Mouse (Mus musculus) thymus, adult 2 months (tissue): ENCODE measurements around the gene Ndufb4. TPM values are rescaled to one million over a fixed set of nuclear protein-coding genes. Genes with fewer than 3 reads are reported as not detected.
A peak's percentile ranks its signal among the peaks of the same experiment; 100 is the strongest.
"Not testable (repeated sequence)": the region's sequence is repeated elsewhere in the genome, so short reads cannot be mapped to it uniquely, and the experiment has no call there.

Experiments used
- DNase-seq: peaks from one replicate; pipeline ENCODE4 v3.0.0; 2021
- H3K27ac ChIP-seq: fragments of 200-500 bp; 2 replicates; pipeline ENCODE4 v1.5.1; 2012; ENCODE audit warnings: low read length, control low read depth; ENCODE audit not compliant: control insufficient read depth, insufficient read depth
- H3K27me3 ChIP-seq: fragments of 200-500 bp; 2 replicates; pipeline ENCODE4 v1.6.1; 2012; ENCODE audit warnings: mild to moderate bottlenecking, low read length, moderate library complexity, mixed read lengths; ENCODE audit not compliant: control insufficient read depth, insufficient read depth
- H3K36me3 ChIP-seq: fragments of 200-500 bp; 2 replicates; pipeline ENCODE4 v1.6.1; 2012; ENCODE audit warnings: mild to moderate bottlenecking, low read length, moderate library complexity; ENCODE audit not compliant: control insufficient read depth, insufficient read depth
- H3K4me1 ChIP-seq: fragments of 200-500 bp; replicated peaks from 2 replicates; pipeline ENCODE4 v1.6.1; 2012; ENCODE audit warnings: low read length; ENCODE audit not compliant: control insufficient read depth, insufficient read depth
- H3K4me3 ChIP-seq: fragments of 200-500 bp; 2 replicates; pipeline ENCODE4 v1.5.1; 2012; ENCODE audit warnings: mild to moderate bottlenecking, low read length, control low read depth, moderate library complexity; ENCODE audit not compliant: control insufficient read depth, insufficient read depth
- CTCF ChIP-seq: fragments of 200-500 bp; IDR thresholded peaks from 2 replicates; pipeline ENCODE4 v1.5.1; 2012; ENCODE audit warnings: mild to moderate bottlenecking, control low read depth, low read length, moderate library complexity, borderline replicate concordance; ENCODE audit not compliant: control insufficient read depth, poor library complexity, insufficient read depth; ENCODE audit errors: extremely low read depth
- POLR2A ChIP-seq: fragments of 200-500 bp; IDR thresholded peaks from 2 replicates; pipeline ENCODE4 v1.6.1; 2012; ENCODE audit warnings: mild to moderate bottlenecking, low read length, control low read depth, moderate library complexity; ENCODE audit not compliant: control insufficient read depth, poor library complexity, insufficient read depth; ENCODE audit errors: extremely low read depth
- WGBS: fragments of 180-500 bp; shearing (Covaris S2); methylation state at CpG from one replicate; pipeline ENCODE4 v1.1.7; 2018; 5-methylcytosine and 5-hydroxymethylcytosine counted together
- polyA plus RNA-seq: library from polyadenylated mRNA; depleted of rRNA; stranded (reverse); fragments of >200 nt; gene quantifications from 2 replicates; pipeline ENCODE4 v1.2.3, GENCODE M21; 2012; rRNA removed

Ndufb4 gene
- 58.1 and 80.2 TPM in 2 replicates for polyA plus RNA-seq

DNA sequence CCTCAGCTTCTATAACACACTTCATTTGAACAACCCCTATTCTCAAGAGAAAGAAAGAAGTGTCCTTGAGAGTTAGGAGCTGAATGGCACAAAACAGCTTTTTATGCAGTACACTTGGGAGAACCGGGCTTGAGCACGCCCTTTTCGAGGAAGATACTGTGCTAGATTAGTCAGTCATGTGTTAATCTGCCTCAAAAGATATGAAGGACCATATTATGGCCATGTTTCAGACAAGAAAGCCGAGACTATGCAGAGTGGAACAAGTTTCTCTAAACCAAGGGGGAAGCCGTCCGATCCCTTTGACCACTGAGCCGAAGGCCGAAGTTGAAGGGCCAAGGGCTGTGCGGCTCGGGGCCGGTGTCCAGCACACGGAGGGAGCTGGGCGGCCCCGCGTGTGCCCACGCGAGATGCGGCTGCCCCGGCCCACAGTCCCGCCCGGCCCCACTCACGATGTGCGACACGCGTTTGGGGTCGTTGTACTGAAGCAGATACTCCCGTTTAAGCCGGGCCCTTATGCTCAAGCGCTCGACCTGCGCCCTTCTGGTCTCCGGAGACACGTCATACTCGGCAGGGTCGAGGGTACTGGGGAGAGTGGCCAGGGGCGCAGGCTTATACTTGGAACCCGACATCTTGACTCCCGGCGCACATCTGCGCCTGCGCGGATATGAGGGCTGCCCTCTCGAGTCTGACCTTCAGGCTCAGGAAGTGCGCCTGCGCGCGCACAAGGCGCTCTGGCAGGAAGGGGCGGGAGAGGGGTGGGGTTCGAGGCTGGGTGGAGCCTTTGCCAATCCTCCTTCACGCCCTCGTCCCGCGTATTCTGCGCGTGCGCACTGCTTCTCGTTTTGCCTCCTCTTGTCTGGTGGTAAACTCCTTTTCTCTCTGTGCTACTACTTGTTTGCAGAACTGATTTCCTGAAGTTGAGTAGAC lies at the start of gene Ndufb4:
Ndufb4 (minus strand) TSS at position 723 of the 927 bp plus-strand sequence.
- WGBS, result under 1% methylated on average over 53 of the region's 58 CpGs
- Histone ChIP-seq H3K4me1 (peaks cover 4% of the 10 kb centered on the region), H3K27ac (no peak within 1 kb of the TSS; the same call in 1 of the 2 replicates), H3K36me3 (no peaks in the 10 kb centered on the region), H3K27me3 (no peaks in the 10 kb centered on the region), H3K4me3 (peak within 1 kb of the TSS; percentile 98)
- 0 out of 2 replicates have a peak, but pooled peaks have one; percentile 41 for TF ChIP-seq POLR2A
- TF ChIP-seq CTCF, result no peak
- DNase-seq, result peak; percentile 93

GRCm38 (mm10) chr16:37703884-37704283 lies 49.6 kb upstream of the Ndufb4 start:
- H3K27me3 ChIP-seq, result no peaks in the 10 kb centered on the region
- TF ChIP-seq POLR2A (no peak), CTCF (no peak)
- H3K4me1 ChIP-seq, result no peaks in the 10 kb centered on the region
- H3K27ac ChIP-seq, result no peak overlapping the region
- H3K36me3 ChIP-seq, result no peaks in the 10 kb centered on the region
- WGBS, result 95% methylated on average over 5 of the region's 5 CpGs
- no peak for DNase-seq
- H3K4me3 ChIP-seq, result no peak overlapping the region

GRCm38 (mm10) chr16:37700071-37700470 lies 45.8 kb upstream of the Ndufb4 start:
- H3K4me1 ChIP-seq, H3K4me3 ChIP-seq, H3K36me3 ChIP-seq, H3K27ac ChIP-seq, H3K27me3 ChIP-seq, DNase-seq: not testable (repeated sequence)

GRCm38 (mm10) chr16:37698767-37699166 lies 44.5 kb upstream of the Ndufb4 start:
- H3K4me1 ChIP-seq, result no peaks in the 10 kb centered on the region
- no peak for DNase-seq
- TF ChIP-seq CTCF, result no peak
- no peak for TF ChIP-seq POLR2A
- H3K4me3 ChIP-seq, result no peak overlapping the region
- H3K27ac ChIP-seq, result no peak overlapping the region
- no peaks in the 10 kb centered on the region for H3K36me3 ChIP-seq
- 95% methylated on average over 6 of the region's 6 CpGs for WGBS
- no peaks in the 10 kb centered on the region for H3K27me3 ChIP-seq

- TF ChIP-seq POLR2A (no peak), CTCF (no peak)
- WGBS, result 92% methylated on average over 5 of the region's 5 CpGs
- H3K27me3 ChIP-seq, result no peaks in the 10 kb centered on the region
- no peak overlapping the region for H3K27ac ChIP-seq
- no peak overlapping the region for H3K4me3 ChIP-seq
- no peak for DNase-seq
- H3K4me1 ChIP-seq, result no peaks in the 10 kb centered on the region
- no peaks in the 10 kb centered on the region for H3K36me3 ChIP-seq
Measured at GRCm38 (mm10) chr16:37697271-37697670, 43.0 kb upstream of the Ndufb4 start.

GRCm38 (mm10) chr16:37690932-37691730 lies 36.9 kb upstream of the Ndufb4 start:
- Histone ChIP-seq H3K27ac (no peak overlapping the region), H3K27me3 (no peaks in the 10 kb centered on the region), H3K36me3 (no peaks in the 10 kb centered on the region), H3K4me3 (no peak overlapping the region), H3K4me1 (no peaks in the 10 kb centered on the region)
- DNase-seq, result no peak
- 76% methylated on average over 12 of the region's 12 CpGs for WGBS
- TF ChIP-seq POLR2A (no peak), CTCF (no peak)
